Mouse (Mus musculus): Measurements from ENCODE around the gene Pbrm1. TPM values are rescaled to one million over a fixed set of nuclear protein-coding genes. Genes with fewer than 3 reads are reported as not detected.

Gene Pbrm1
- total and polyA plus RNA-seq, 3 experiments: 28.7 to 62.0 (median 32.4) TPM

DNA sequence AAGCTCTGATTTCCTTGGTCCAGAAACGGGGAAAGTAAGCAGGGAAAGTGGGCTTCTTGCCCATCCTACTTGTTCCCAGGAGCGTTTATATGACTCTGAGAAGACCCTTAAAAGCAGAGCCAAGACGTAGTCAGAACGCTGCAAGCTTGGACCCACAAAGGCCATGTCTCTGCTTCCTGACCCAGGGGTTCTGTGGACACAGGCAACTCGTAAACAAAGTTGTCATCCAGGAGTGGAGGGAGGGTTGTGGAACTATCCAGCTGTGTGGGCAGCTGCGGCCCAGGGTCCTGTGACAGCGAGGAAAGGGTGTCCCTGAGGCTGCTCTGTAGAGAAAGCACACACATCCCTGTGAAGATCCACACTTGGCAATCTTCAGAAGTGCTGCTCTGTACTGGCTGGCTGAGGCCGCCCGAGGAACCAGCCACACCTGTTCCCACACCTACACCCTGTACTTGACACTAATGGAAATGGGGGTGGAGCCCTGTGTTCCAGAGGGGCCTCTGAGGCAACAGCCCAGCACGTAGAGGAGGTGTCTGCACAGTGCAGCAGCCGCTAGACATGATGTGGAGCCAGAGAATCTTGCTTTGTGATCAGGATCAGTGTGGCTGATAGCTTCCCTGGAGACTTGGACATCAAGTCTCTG, 114.2 kb downstream of the Pbrm1 start:
- DNase-seq (ENCODE audit: low read depth, low spot score): no peak
- peaks cover 0 to 5% of the 10 kb centered on the region in 2 experiments; a peak in 3 of 4 replicates for H3K36me3 ChIP-seq (ENCODE audit: control insufficient read depth in 1 of 2, insufficient read depth in 2 of 2, low read length in 2 of 2)
- no peak overlapping the region for H3K9ac ChIP-seq (ENCODE audit: control insufficient read depth, low read depth, low read length, poor library complexity, severe bottlenecking)
- no peak for TF ChIP-seq CHD1 (IDR thresholded peaks at IDR 0.05; ENCODE audit: low read depth, low read length)
- TF ChIP-seq USF1 (IDR thresholded peaks at IDR 0.05; ENCODE audit: low read depth, low read length): no peak
- no peak for TF ChIP-seq UBTF (IDR thresholded peaks at IDR 0.05; ENCODE audit: borderline replicate concordance, insufficient read depth, low read depth, low read length)
- TF ChIP-seq KAT2A (conservative IDR thresholded peaks at IDR 0.05; ENCODE audit: low read depth, low read length): no peak
- no peaks in the 10 kb centered on the region for H3K27me3 ChIP-seq (ENCODE audit: control insufficient read depth in 1 of 2, insufficient read depth in 2 of 2, low read length in 2 of 2)
- no peaks in the 10 kb centered on the region for H3K9me3 ChIP-seq (replicated peaks; ENCODE audit: insufficient read depth, low read length)
- peaks cover 3 to 21% of the 10 kb centered on the region in 2 experiments; a peak in 3 of 4 replicates for H3K4me1 ChIP-seq (ENCODE audit: control insufficient read depth in 1 of 2, insufficient read depth in 2 of 2, low read length in 2 of 2)
- no peak overlapping the region for H3K4me3 ChIP-seq (ENCODE audit: control insufficient read depth in 1 of 2, insufficient read depth in 1 of 2, low read depth in 2 of 2, low read length in 2 of 2)
- no peak overlapping the region for H3K27ac ChIP-seq (ENCODE audit: control insufficient read depth, low read depth, low read length)
- H3K79me2 ChIP-seq (ENCODE audit: control insufficient read depth, insufficient read depth, low read length, poor library complexity): peaks cover 16% of the 10 kb centered on the region

DNA sequence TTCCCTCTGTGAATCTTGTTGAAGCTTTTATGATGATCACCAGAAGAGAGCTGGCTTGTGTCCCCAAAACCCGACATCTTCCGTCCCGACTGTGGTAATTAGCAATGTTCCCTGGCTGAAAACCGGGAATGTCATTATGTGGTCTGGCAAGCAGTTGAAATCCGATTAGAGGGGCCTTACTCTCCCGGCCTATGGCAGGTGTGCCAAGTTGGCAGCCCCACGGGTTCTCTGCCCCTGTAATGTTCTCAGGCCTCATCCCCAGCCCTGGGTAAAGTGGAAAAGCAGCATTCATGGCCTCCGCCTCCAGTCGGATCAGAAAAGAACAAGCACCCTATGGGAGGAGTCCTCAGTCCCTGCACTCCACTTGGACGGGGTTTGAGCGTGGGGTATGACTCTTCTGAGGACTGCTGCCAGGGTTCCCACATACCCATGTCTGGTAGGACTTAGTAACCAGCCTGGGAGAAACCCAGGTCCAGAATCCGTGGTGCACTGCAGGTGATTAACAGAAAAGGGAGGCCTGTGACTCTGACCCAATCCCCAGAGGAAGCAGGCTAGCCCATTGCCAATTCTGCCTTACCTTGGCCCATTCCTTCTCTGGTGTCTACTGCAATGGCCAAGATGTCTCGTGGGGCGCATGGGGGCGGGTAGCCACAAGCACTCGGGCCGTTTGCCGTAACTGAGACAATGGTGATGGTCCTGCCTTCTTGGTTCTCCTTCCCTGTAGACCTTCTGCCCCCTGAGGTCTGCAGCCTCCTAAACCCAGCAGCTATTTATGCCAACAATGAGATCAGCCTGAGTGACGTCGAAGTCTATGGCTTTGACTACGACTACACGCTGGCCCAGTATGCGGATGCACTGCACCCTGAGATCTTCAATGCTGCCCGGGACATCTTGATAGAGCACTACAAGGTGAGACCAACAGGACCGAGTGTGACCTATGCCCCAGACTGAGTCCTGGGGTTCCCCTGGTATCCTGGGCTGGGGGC, 115.4 kb downstream of the Pbrm1 start:
- Histone ChIP-seq H3K9me3 (replicated peaks; ENCODE audit: insufficient read depth, low read length) (no peaks in the 10 kb centered on the region), H3K27ac (ENCODE audit: control insufficient read depth, low read depth, low read length) (no peak overlapping the region), H3K27me3 (ENCODE audit: control insufficient read depth in 1 of 2, insufficient read depth in 2 of 2, low read length in 2 of 2) (no peaks in the 10 kb centered on the region), H3K4me1 (ENCODE audit: control insufficient read depth in 1 of 2, insufficient read depth in 2 of 2, low read length in 2 of 2) (peaks cover 3 to 21% of the 10 kb centered on the region in 2 experiments; a peak in 3 of 4 replicates), H3K79me2 (ENCODE audit: control insufficient read depth, insufficient read depth, low read length, poor library complexity) (peaks cover 10% of the 10 kb centered on the region), H3K9ac (ENCODE audit: control insufficient read depth, low read depth, low read length, poor library complexity, severe bottlenecking) (no peak overlapping the region), H3K4me3 (ENCODE audit: control insufficient read depth in 1 of 2, insufficient read depth in 1 of 2, low read depth in 2 of 2, low read length in 2 of 2) (no peak overlapping the region), H3K36me3 (ENCODE audit: control insufficient read depth in 1 of 2, insufficient read depth in 2 of 2, low read length in 2 of 2) (peaks cover 0 to 5% of the 10 kb centered on the region in 2 experiments; a peak in 3 of 4 replicates)
- TF ChIP-seq MYB (IDR thresholded peaks at IDR 0.05; ENCODE audit: low read depth, low read length) (no peak), HCFC1 (IDR thresholded peaks at IDR 0.05; ENCODE audit: low read depth, low read length) (no peak), ZMIZ1 (IDR thresholded peaks at IDR 0.05; ENCODE audit: low read depth, low read length) (no peak), UBTF (IDR thresholded peaks at IDR 0.05; ENCODE audit: borderline replicate concordance, insufficient read depth, low read depth, low read length) (no peak), TBP (IDR thresholded peaks at IDR 0.05; ENCODE audit: low read depth, low read length) (no peak), NELFE (IDR thresholded peaks at IDR 0.05; ENCODE audit: low read depth, low read length) (no peak), MAZ (IDR thresholded peaks at IDR 0.05; ENCODE audit: low read depth, low read length) (no peak), ETS1 (IDR thresholded peaks at IDR 0.05; ENCODE audit: low read depth, low read length) (no peak), USF1 (IDR thresholded peaks at IDR 0.05; ENCODE audit: low read depth, low read length) (no peak)
- no peak for DNase-seq (ENCODE audit: low read depth, low spot score)

All from MEL (cell line).